Mouse (Mus musculus): ENCODE data around the gene Fmo4.

Gene Fmo4

DNA sequence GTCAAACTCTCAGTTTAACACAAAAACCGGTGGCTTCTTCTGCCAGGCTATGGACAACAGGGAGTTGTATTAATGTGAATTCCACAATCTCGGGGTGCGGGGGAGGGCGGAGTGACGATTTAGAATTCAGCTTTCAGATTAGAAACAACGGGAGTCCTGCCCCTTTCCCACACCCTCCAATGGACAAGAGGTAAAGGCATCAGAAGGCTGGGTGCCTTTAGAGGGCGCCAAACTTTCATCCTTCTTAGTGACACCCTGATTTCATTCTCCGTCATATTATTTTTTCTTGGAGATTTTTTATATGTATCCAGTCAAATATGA, at the start of gene Fmo4:
Gene Fmo4, minus strand, starts transcription at position 137 of the 321 bp plus-strand sequence.
- DNase-seq = no peak

DNA sequence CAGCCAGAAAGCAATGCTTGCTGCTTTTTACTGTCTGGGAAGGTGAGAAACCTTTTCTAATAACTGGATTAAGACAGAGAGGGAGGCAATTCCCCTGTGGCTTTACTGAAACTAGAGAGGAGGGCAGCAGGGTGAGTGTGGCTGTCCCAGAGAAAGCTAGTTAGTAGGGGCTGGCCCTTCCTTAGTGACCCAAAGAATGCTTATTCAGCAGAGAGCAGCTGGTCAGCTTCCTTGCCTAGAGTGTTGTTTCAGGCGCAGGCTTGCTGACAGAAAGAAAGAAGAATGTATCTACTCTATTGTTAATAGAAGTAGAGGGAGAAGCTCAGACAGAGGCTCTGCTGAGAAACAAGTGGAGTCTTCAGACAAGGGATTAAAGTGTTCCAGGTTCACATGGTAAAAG, 48.6 kb upstream of the Fmo4 start:
- no peak for DNase-seq

DNA sequence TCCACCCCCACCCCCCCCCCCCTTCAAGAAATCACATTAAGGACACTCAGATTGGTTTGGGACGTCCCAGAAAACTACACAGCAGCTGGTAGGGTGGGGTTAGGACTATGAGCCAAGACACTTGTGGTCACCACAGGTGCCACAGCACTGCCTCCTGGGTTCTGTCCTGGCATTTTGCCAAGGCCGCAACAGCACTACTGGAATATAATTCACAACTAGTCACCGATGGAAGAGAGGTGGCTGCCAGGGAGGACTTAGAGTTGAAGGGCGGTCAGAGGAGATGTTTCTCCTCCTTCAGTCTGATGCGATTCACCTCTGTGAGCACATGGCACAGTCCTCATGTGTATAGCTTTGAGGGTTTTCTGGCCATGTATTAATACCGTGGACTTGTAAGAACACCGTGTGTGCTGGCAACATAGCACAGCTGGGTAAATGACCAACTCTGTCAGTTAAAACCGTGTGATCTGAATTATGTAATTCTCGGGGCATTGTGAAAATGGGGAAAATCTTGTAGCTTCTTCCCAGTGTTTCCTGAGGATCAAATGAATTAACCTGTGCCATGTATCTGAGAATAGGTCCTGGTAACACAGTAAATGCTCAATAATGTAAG, 46.3 kb upstream of the Fmo4 start:
- DNase-seq = no peak

DNA sequence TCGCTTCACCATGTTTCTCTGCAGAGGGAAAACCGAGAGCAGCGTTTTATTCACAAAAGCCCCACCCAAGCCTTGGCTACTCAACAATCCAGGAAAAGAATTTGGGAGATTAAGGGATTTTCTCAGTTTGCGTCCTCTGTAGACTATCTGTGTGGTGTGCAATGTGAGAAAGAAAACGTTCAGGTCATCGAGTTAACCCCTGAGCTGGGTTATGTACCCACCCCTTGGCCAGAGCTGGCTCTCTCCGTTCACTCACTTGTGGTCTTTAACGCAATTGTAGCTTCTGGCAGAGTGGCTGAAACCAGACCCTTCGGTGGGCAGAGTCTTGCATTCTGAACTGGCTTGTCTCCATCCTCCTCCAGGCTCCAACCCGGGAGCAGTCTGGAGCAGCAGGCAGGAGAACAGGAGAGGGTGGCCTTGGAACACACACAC, 45.8 kb upstream of the Fmo4 start:
- DNase-seq = no peak

DNA sequence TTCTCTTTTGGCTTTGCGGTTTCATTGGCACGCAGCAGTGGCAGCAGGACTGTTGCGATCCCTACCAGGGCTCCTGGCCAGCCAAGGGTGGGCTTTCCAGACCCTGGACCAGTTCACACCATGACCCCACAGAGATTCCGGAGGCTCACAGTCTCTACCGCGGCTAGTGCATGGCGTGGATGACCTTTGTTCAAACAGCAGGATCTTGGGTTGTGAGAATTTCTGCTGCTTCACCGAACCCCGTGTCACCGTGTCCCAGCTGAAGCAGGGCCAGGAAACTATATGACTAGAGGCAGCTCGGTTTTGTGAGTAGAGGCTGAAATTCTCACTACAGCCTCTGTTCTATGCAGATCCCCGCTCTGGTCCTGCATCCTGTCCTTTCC, 45.0 kb upstream of the Fmo4 start:
- DNase-seq = no peak

DNA sequence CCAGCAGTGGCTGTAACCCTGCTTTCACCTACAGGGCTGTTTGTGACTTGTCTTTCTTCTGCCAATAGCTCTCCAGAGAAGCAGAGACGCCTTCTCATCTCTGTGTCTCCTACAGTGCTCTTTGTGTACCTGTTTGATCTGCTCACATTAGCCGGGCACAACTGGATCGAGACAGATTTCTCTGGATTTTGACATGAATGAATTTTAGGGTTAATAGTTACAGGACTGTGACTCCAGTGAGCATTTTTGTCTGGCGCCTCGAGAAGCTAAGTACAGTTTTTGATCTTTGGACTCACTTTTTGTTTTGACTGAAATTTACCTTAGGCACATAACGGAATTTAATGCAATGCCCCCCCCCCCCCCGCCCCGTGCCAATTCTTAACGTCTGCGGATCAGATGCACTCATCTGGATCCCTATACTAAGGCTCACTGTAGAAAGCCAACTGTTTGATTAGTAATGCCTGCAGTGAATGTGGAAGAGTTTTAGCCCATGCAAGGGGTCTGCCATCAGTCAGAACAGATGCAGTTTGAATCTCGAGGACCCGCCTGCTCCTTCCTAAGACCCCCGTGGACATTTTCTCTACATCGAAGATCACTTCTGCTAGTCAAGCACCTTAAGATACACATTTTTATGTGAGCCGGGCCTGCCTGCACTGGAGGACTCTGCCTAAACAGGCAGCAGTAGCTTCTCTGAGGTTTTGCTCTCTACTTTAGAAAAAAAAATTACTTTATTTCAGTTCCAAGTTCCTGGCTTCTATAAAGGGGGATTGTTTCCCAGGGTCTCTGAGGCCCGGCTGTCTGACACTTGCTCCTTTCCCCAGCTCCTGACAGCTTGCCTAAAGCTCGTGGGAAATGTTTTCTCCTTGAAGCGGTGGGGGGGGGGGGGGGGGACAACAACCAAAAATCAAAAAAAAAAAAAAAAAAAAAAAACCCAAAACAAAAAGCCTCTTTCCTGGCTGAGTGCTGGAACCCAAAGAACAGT, 44.3 kb upstream of the Fmo4 start:
- DNase-seq = no peak

DNA sequence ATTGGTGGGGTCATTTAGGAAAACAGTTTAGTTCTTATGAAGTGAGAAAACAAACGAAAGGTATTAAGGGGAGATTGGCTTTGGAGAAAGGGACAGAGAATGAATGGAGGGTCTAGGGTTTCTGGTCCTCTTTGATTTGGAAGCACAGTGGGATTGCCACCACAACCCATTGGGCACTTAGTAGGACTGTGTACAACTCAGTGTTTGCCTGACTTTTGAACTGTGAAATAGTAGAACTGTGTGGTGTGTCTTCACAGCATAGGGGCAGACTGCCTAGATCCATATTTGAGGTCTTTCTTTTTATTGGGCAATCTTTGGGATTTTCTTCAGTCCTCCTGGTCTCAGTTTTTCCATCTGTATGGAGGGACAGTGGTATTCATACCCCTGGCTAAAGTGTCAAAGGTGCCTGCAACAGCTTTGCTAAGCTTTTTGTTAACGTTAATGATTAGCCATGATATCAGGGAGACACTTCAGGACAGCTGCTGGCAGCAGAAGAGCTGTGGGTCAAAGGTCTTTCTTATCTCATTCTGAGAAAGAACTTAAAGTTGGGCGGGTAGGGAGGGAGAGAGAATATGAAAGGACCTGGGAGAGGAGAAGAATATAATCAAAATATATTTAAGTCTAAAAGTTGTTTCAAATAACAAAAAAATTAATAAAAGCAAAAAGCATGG, 40.2 kb upstream of the Fmo4 start:
- no peak for DNase-seq

DNA sequence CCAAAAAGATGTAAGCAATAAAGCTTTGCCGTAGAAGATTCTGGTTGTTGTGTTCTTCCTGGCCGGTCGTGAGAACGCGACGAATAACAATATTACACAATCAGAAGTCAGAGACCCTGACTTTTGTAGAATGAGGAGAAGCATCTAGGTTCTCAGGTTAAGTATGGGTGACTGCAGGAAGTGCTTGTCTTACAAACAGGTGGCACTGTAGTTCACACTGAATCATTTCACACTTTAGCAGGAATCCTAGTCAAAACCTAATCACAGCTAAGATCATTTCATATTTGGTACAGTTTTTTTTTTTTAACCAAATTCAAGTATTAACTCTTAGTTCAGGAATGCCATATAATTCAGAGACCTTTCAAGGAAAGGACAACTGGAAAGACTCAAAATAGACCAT, 33.8 kb upstream of the Fmo4 start:
- DNase-seq = no peak

DNA sequence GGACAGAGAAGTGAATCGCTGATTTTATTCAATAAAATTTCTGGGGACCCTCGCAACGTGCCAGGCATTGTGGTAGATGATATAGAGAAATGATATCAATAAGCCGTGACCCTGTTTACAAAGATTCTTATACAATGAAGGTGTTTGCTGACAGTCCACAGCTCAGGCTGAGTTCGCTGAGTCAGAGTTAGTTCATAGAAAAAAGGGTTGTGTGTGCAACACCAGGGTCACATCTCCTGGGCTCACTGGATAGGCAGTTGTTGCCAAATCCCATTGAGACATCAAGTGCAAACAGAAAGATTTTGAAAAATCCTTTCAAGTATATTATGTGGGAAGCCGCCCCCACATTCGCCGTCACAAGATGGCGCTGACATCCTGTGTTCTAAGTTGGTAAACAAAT, 26.4 kb upstream of the Fmo4 start:
- DNase-seq = no peak

DNA sequence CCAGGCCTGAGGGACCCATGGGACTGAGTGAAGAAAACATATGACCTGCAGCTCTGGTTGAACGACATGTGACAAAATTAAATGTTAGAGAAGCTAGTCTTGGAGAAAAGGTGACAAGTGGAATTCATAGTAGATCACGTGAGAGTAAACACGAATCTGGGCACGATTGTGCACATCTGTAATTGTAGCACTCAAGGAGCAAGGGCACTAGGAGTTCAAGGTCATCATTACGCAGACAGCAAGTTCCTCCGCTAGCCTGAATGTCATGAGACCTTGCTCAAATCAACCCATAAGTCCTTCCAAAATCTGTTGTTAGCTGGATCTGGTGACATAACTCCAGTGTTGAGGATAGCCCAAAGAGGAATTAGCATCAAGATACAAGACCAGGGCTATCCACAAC, 25.2 kb upstream of the Fmo4 start:
- DNase-seq = no peak

DNA sequence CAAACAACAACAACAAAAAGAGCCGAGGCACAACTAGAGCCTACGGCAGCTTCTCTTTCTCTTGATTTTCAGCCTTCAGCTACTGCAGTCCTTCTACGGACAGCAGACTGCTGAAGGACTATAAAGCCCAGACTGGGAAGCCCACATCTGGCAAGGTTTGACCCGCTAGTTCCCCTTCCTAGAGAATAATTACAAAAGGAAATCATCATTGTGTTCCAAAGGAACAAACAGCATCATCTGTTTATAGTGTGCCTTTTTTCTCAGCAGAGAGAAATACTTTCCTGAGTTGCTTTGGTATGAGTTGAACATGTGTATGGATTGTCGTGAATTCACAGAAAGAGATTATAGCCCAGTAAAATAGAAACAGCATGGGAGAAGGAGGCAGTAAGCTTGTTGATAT, 20.6 kb upstream of the Fmo4 start:
- DNase-seq = no peak

DNA sequence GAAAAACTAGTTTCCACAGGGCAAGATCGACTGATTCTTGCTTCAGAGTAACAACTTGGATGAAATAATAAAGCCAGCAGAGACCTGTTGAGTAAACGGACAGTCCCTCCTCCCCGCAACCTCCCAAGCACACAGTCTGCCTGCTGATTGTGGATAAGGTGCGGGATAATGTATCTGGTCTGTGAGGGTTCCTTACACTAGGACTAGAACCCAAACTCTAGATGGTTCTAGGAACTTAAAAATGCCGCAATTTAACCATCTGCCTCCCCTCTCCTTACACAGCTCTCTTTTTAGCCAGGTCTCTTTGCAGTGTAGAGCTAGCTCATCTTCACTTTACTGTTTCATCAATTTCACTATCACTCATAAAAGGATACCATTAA, 18.8 kb upstream of the Fmo4 start:
- no peak for DNase-seq

DNA sequence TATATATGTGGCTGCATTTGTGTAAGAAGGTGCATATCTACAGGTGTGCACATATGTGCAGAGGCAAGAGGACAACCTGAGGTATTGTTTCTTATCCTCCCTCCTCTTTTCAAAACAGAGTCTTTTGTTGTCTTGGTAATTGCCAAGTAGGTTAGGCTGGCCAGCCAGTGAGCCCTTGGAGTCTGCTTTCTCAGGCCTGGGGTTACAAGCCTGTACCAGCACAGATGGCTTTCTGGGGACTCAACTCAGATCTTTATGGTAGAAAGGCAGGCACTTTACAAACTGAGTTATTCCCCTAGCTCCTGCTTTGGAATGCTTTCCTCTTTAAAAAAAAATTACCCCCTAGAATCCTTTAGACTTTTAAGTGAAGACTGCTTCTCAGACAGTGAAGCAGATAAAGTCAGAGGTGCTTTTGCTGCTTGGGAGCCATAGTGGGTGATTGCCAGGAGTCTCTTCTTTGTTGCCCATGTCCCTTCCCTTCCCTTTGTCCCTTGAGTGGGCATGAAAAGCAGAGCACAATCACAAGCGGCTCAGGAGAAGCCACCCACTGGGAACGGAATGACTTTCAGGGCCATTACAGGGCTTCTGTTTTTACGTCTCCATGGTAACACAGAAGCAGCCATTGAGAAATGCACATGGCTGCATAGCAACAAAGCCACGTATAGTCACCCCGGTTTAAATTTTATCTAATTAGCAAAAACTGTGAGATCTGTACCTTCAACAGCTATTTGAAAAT, 18.2 kb upstream of the Fmo4 start:
- DNase-seq = no peak

DNA sequence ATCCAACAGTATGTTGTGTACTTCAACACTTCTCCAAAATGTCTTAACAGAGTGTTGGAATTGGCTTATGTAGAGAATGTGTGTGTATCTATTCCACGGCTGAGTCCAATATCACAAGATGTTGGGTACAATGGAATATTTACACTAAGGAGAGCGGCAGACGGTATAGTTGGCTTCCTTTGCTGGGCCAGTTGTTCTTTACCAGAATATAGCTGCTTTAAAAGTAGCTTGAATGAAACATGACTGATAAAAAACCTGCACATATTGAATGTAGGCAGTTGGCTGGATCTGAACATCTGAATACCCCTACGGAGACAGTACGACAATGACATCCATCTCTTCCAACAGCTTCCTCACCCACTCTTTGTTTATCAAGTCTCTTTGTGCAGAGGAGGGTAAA, 5.5 kb upstream of the Fmo4 start:
- no peak for DNase-seq

DNA sequence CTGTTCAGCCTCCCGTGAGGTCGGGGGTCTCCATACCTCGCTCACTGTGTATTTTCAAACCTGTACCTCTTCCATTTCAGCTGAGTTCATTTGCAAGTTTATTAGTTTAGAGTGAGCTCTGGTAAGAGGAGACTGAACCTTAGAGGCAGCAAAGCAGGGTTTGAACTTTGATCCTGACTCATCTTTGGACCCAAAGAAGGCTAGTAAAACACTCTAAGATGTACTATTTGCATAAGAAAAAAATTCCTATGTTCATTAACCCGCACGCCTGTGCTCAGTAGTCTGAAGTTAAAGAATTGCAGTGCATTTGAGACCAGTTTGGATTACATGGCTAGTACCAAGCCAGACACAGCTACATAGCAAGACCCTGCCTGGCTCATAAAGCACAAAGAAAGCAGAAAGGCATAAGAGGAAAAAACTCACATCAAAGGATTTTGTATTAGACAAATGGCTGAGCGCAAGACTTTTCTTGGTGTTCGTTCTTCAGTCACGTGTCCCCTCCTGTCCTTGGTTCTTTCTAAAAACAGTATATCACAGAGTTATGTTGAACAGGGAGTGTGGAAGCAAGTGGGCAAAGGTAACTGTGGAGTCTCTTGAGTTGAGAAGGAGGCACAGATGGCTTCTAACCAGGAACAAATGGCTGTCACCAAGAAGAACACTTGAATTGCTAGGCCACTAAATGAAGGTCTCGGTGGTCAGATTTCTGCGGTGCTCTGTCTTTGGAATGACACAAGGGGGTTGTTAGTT, 1.8 kb upstream of the Fmo4 start:
- DNase-seq = no peak

DNA sequence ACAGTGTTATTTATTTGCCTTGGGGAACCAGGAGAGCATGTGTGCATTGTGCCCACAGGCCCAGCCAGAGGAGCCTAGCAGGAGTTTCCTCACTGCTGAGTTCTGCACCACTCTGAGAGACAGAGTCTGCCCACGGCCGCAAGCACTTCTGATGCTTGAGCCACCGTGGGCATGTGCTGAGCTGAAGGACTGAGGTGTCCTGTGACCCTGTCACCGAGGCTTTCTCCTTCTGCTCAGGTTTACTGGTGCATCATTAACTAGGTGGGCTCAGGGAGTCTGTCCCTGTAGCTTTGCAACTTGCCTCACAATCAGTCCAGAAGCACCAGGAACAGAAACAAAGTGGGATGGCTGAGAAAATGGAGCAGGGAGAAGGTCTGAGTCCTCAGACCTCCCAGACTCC, 1.2 kb upstream of the Fmo4 start:
- DNase-seq = no peak

DNA sequence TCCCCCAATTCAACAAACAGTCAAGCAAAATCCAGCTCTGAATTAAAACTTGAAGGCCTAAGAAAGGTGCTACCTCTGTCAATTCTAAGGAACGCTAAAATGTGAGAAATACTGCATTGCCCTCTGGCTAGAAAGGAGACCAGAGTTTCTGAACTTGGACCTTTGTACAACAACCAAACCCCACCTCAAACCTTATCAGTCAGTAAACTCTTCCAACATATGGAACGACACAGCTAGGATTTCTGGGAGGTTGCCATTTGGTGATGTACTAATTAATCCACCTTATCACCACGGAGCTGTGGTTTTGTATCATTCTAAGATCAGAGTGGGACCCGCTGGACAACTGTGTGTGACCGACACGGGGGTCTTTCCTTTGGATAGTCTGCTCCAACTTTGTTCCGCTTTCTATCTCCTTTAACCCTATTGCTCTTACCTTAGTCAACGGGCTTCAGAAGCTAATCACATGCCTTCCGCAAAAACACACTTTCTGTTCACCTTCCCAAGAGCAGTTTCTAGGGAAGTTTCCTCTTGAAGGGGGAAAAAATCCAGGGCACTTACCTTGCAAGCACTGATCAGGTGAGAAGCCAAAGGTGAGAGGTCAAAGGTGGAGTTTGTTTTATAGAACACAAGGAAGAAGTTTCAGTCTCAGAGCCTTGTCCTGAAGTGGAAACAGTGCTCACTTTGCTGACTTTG, 483 bp downstream of the Fmo4 start:
- DNase-seq = no peak

DNA sequence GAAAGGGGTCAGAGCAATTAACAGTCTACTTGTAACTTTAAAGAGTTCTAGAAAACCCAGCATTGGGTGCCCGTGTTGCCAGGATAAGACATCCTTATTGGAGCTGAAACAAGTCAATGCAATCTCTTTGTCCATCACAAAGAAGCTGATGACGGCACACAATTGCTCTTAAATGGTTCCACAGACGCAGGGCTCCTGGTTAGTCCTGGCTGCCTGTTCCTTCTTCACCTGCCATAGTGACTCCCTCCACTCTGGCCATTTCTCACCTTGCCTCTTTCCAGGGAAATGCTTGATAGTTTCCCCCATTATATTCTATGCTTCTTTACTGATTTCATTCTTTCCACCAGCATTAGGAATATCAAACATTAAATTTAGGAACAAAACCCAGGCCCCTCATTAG, 5.2 kb downstream of the Fmo4 start:
- DNase-seq = no peak

DNA sequence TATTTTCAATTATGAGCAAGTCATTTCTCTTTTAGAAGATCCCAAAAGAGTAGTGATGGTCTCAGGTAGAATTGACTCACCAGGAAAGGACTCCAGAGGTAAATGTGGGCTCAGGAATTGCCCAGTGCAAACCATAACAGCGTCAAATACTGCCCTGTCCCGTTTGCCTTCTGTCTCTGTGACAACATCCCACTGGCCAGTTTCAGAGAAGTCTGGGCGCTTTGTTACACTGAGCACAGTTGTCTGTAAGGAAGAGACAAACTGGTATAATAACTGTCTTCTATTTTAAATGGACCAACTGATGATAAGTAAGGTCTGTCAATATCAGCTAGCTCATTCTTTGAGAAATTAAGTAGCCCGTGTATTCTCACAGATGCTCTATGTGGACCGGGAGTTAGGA, 6.3 kb downstream of the Fmo4 start:
- DNase-seq = no peak

DNA sequence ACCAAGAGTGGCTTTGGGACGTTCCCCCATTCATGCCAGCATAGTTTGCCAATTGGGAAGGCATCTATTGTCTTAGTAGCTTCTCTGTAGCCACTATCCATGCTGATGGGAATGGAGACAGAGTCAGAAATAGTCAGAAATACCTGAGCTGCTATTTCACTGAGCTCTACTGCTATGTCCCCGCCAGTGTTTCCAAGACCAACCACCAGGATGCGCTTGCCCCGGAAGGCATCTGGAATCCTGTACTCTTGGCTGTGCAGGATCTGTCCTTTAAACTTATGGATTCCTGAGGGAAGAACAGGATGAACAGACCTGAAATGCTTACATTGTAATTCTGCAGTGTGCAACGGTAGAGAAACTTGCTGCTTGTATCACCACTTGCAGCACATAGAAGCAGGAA, 8.8 kb downstream of the Fmo4 start:
- no peak for DNase-seq

DNA sequence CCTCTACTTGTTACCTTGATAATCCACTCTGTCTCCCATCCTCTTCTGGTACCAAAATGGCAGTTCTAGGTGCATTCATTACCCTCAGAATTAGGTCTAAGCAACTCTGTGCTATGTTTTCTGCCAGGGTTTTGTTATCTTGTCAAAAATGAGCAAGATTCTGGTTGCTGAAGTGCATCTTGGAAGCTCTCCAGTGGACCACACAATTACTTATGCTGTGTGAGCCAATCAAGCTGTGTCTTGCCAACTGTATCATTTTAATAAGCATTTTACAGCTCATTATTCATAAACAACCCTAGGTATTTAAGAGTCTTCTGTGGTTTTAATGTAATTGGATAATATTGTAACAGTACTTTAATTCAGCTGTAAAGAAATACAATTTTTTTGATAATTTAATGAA, 17.3 kb downstream of the Fmo4 start:
- no peak for DNase-seq
